Mouse (Mus musculus): ENCODE measurements around the gene Nop53.

DNA sequence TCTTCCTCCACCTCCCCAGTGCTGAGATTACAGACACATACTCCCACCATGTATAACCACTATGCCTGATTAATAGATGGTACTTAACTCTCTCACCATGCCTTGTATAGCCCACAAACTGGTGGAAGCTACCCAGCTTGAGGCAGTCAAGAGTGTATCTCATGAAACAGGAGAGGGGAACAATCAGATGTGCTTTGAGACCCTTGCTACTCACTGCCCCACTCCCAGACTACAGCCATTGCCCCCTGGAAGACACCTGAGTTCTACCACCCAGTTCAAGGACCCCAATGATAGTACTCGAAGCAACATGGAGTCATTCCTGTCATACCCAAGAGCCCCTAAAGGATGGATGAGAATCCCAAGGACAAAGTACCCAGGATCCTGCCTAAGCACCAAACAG is 39.3 kb downstream of the Nop53 start:
- TF ChIP-seq CTCF (IDR thresholded peaks at IDR 0.05; ENCODE audit: borderline replicate concordance, extremely low read depth, insufficient read depth, insufficient read length) (no peak), POLR2A (IDR thresholded peaks at IDR 0.05; ENCODE audit: borderline replicate concordance, extremely low read depth, insufficient read depth, insufficient read length, poor library complexity, severe bottlenecking) (no peak)

All from brain, embryonic 14.5 days (tissue).